In the genomic region with DNA sequence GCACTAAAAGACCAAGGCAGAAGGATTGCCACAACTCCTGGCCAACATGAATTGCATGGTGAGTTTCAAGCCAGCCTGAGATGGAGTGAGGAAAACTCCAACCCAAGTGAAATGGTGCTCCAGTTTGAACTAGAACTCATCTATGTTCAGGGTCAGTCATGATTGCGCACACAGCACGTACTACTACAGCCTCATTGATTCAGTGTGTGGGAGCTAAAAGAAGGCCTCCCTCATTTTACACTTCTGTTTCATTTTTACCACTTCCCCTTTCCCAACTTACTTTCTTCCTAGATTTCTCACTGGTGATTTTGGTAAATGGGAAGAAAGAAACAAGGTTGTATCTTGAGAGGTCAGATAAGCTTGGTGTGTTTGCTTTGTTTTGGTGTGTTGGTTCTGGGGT, we compare ENCODE assay signal across 25 mouse cellular contexts. TPM values are rescaled to one million over a fixed set of nuclear protein-coding genes. Genes with fewer than 3 reads are reported as not detected.
A peak's percentile ranks its signal among the peaks of the same experiment; 100 is the strongest.
DNase-seq lines count a peak whose midpoint lies in the region; ATAC-seq and TF ChIP-seq lines count a peak whose summit lies in the region.
"Had no signal": no experiment of that assay in that cellular context is flagged by ENCODE, and none has a peak within 500 bp of the region (broad histone marks: within the 10 kb centered on the region; RNA-seq: fewer than 3 reads in every experiment).

No protein-coding gene starts in this region.

- H3K4me2 ChIP-seq in heart, embryonic 11.5 days: no peak overlapping the region
- H3K4me2 ChIP-seq: embryonic facial prominence, embryonic 13.5 days; embryonic facial prominence, embryonic 15.5 days; forebrain, embryonic 12.5 days had no signal

- ATAC-seq in common myeloid progenitor, adult 5-6 weeks (replicated peaks; ENCODE audit: low read depth, poor library complexity, severe bottlenecking): peak; percentile 18; the same call in 1 of the 2 replicates
- peak; percentile 49; the same call in 1 of the 2 replicates for ATAC-seq in megakaryocyte, adult 5-6 weeks (ENCODE audit: poor library complexity, severe bottlenecking)
- no peak for ATAC-seq in heart, embryonic 11.5 days (replicated peaks; ENCODE audit: insufficient number of reproducible peaks, low FRiP score, low TSS enrichment)
- ATAC-seq: activated CD4-positive, CD25-positive, alpha-beta regulatory T cell, adult 4 months; forebrain, embryonic 14.5 days; forebrain, embryonic 16.5 days had no signal

- no peak for TF ChIP-seq CTCF in bone marrow macrophage, adult 2 months (IDR thresholded peaks at IDR 0.05; ENCODE audit: low read depth, low read length)

- H3K27ac ChIP-seq in bone marrow macrophage, adult 2 months (ENCODE audit: insufficient read depth, low read depth, low read length): no peak overlapping the region
- H3K27ac ChIP-seq in heart, embryonic 11.5 days (ENCODE audit: low read depth, low read length): no peak overlapping the region
- H3K27ac ChIP-seq: embryonic facial prominence, embryonic 13.5 days; embryonic facial prominence, embryonic 15.5 days; forebrain, embryonic 10.5 days; forebrain, embryonic 12.5 days had no signal

- WGBS in heart, embryonic 11.5 days (ENCODE audit: insufficient replicate concordance): 91% methylated on average over 2 of the region's 2 CpGs

- no peak overlapping the region for H3K9ac ChIP-seq in heart, embryonic 11.5 days (ENCODE audit: low read depth, low read length)
- H3K9ac ChIP-seq: embryonic facial prominence, embryonic 13.5 days; embryonic facial prominence, embryonic 15.5 days; forebrain, embryonic 12.5 days had no signal

- 0 out of 2 replicates have a peak overlapping the region, but pooled peaks have one; percentile 0 for H3K4me3 ChIP-seq in bone marrow macrophage, adult 2 months (ENCODE audit: insufficient read depth, low read length)
- H3K4me3 ChIP-seq in heart, embryonic 11.5 days (ENCODE audit: low read depth, low read length): no peak overlapping the region
- H3K4me3 ChIP-seq: embryonic facial prominence, embryonic 13.5 days; embryonic facial prominence, embryonic 15.5 days; erythroblast, embryonic 14.5 days; forebrain, embryonic 10.5 days; forebrain, embryonic 12.5 days had no signal

- H3K9me3 ChIP-seq in heart, embryonic 11.5 days (replicated peaks; ENCODE audit: control insufficient read depth, low read length): no peaks in the 10 kb centered on the region
- H3K9me3 ChIP-seq: embryonic facial prominence, embryonic 13.5 days; embryonic facial prominence, embryonic 15.5 days; forebrain, embryonic 10.5 days; forebrain, embryonic 12.5 days had no signal

- H3K36me3 ChIP-seq in heart, embryonic 11.5 days (ENCODE audit: control insufficient read depth, insufficient read depth, low read length): no peaks in the 10 kb centered on the region
- H3K36me3 ChIP-seq: embryonic facial prominence, embryonic 13.5 days; embryonic facial prominence, embryonic 15.5 days; forebrain, embryonic 10.5 days; forebrain, embryonic 12.5 days had no signal

- no peak for DNase-seq in urinary bladder, postnatal 10 days (ENCODE audit: low spot score)
- no peak for DNase-seq in spleen, postnatal 36 days (ENCODE audit: low spot score in 2 of 2)
- DNase-seq: adrenal gland, adult 8-10 months; adrenal gland, postnatal 14 days; adrenal gland, postnatal 36 days; cerebellum, adult 11-12 months; cerebellum, adult 2 months; cerebellum, adult 9-10 months; cerebellum, postnatal 10 days; cerebellum, postnatal 25 days; embryo, embryonic 11 days had no signal

- no peak for TF ChIP-seq POLR2A in bone marrow macrophage, adult 2 months (IDR thresholded peaks at IDR 0.05; ENCODE audit: borderline replicate concordance, low read depth, low read length)

- H3K27me3 ChIP-seq in heart, embryonic 11.5 days (ENCODE audit: control insufficient read depth, insufficient read depth, low read length): no peaks in the 10 kb centered on the region
- H3K27me3 ChIP-seq: embryonic facial prominence, embryonic 13.5 days; embryonic facial prominence, embryonic 15.5 days; forebrain, embryonic 12.5 days; Patski had no signal

- peaks cover 29% of the 10 kb centered on the region for H3K4me1 ChIP-seq in bone marrow macrophage, adult 2 months (ENCODE audit: control insufficient read depth, insufficient read depth, low read length)
- no peaks in the 10 kb centered on the region for H3K4me1 ChIP-seq in heart, embryonic 11.5 days (ENCODE audit: control insufficient read depth, insufficient read depth, low read length)
- H3K4me1 ChIP-seq: embryonic facial prominence, embryonic 15.5 days had no signal

RNA-seq across cellular contexts. Expression of a gene that starts 17.5 kb away (rescaled TPM):
- 0.31 and 0.87 TPM in 2 replicates for polyA plus RNA-seq in bone marrow macrophage, adult 2 months (2012; ENCODE audit: insufficient read depth, insufficient read length, missing spikeins)
- 1.7 and 3.7 TPM in 2 replicates for total RNA-seq in common myeloid progenitor, adult 5-6 weeks (2017)
- total RNA-seq in megakaryocyte, adult 5-6 weeks (2015): 8.1 and 12.7 TPM in 2 replicates
- 4.9 and 7.5 TPM in 2 replicates for total RNA-seq in megakaryocyte, adult 5-6 weeks (2017)
- 0.34 and 0.49 TPM in 2 replicates for polyA plus RNA-seq in heart, embryonic 11.5 days (2014; fragmentation: Nextera tagmentation; extraction: Ambion mirVana)
- total RNA-seq: MEL had no signal
- polyA plus RNA-seq: erythroblast, embryonic 14.5 days had no signal
